Mouse (Mus musculus): ENCODE measurements around the gene Gstm7. TPM values are rescaled to one million over a fixed set of nuclear protein-coding genes. Genes with fewer than 3 reads are reported as not detected.
"Not testable (repeated sequence)": the region's sequence is repeated elsewhere in the genome, so short reads cannot be mapped to it uniquely, and the experiment has no call there.

Gstm7 gene
- total RNA-seq, 2 experiments from 2014 or later, result 17.3 to 19.7 TPM

DNA sequence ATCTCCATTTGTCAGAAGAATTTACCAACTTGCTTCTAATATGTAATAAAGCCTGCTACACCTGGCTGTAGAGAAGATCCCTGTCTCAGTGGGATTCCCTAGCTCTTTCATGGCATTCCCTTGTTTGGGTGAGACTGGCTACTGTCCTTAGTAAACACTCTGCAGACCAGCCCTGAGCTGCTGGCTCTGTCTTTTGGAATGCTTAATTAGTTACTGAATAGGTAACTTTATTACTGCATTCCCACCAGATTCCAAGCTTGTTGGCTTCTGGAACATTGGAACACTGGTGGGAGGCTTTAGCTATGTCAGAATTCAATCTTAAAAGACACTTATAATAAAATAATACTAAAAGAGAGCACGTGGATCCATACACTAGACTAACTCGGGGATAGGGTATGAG lies 42.4 kb downstream of the Gstm7 start:
- intact Hi-C loops (cut with DNase I); DNase-seq: not testable (repeated sequence)

DNA sequence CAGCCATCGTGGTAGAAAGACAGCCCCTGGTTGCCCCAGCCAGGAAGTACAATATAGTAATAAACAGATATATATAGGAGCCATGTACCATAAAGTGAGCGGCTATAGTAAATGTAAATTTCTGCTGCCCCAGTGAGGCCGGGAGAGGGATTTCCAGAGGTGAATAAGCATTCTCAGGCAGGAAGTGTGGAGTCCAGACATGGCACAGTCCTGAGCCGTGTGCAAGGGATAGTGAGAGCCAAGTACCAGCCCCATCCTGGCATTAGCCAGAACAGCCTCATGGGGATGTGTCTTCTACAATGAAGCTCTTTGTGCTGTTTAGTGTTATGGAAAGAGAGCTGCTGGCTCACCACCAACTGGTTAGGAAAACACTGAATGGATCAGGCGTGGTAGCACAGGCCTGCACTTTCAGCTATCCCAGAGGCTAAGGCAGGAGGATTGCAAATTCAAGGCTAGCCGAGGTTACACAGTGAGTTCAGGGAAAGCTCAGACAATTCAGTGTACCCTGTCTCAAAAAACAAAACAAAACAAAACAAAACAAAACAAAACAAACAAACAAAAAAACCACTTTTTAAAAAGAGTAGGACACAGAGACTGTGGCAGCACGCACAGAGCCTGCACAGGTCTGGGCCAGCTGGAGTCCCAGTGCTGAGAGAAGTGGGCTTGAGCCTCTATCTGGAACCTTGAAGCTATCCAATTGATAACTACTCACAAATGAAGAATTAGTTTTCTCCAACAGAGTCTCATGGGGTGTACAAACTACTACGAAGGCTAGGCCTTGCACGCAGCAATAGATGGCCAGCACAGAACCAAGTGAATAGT lies 43.7 kb downstream of the Gstm7 start:
- intact Hi-C loops (cut with DNase I), result no loop called here
- peak; percentile 51 to 59 for DNase-seq

DNA sequence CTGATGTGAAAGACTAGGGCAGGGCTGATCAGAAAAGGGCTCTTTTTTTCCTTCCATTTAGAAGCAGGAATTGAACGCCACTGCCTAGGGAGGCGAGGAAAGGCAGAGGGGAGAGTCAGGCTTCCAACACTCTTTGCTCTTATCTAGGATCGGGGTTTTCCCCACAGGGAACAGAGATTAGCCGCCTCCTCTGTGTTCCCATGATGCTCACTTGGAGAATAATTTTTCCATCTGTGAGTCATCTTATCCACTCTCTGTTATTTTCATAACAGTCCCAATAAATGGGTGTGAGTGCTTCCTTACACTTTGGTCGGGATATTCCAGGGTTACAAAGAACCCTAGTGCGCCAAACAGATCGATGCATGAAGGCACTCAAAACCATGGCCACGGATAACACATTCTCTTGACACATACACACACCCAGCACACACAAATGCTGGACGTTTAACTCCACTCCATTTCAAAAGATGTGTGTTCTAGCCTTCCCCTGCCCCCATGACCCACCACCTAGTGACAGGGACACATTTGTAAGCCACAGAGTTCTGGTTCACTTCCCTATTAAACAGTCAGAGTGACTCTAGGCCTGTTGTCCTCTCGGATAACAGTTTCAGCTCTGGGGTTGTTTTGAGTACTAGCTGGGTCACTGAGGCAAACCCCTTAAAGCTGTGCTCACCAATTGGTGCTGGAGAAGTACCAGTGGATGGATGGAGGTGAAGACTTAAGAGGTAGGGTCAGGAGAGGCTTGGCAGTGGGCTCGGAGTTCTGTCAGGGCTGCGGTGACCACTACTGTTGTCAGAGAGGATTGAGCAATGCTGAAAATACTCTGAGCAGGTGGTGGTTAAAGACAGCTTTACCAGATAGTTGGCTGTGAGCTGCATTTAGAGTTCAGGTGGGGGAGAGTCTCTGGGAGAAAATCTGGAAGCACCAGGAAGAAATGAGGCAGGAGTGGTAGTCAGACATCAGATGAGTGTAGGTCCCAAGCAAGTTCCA lies 53.6 kb downstream of the Gstm7 start:
- DNase-seq, result no peak
- intact Hi-C loops (cut with DNase I), result no loop called here

DNA sequence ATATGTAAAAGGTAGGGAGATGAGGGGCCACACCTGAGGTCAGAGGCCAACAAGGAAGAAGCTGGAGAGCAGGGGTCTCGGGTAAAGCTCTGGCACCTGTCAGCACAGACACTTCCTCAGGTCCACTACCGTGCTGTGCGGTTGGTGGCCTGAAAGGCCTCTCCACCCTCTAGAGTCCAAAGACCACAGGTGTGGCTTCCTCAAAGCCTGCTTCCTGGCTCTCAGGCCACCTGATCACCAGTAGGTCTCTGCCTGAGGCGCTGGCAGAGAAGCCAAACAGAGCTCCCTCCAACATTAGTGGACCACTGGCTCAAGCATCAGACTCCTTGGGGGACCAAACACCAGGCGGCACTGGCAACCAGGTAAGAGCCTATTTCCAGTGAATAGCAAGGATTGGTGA lies 54.6 kb downstream of the Gstm7 start, which contains the start of gene Eps8l3:
Gene Eps8l3 (plus strand): TSS at position 225 of the 400 bp plus-strand sequence.
- no peak for DNase-seq
- intact Hi-C loops (cut with DNase I), result no loop called here

Other genes starting within 250 kb of the Gstm7 start
- 100 to 1,000 TPM in 1 of 2 experiments, 10 to 100 TPM in 1; 88.7 to 104 TPM for gene Ahcyl1, start 235.3 kb downstream of the Gstm7 start, total RNA-seq (2021)
- gene Csf1, start 171.3 kb downstream of the Gstm7 start, total RNA-seq (2021), result 10 to 100 TPM; 25.5 to 29.0 TPM
- not detected for gene Eps8l3, start 54.6 kb downstream of the Gstm7 start, total RNA-seq (2021)
- gene Gstm5, start 36.0 kb downstream of the Gstm7 start, total RNA-seq (2021), result 10 to 100 TPM; 50.7 to 50.8 TPM
- gene Gstm6, start 11.9 kb upstream of the Gstm7 start, total RNA-seq (2021), result 1 to 10 TPM in 1 of 2 experiments, under 1 TPM in 1; 0.87 to 1.4 TPM
- not detected for gene Gstm3, start 37.5 kb upstream of the Gstm7 start, total RNA-seq (2021)
- gene Gstm2, start 54.6 kb upstream of the Gstm7 start, total RNA-seq (2021), result 10 to 100 TPM; 44.3 to 45.6 TPM
- 10 to 100 TPM; 61.4 to 76.3 TPM for gene Gstm1, start 86.2 kb upstream of the Gstm7 start, total RNA-seq (2021)
- gene Gstm4, start 113.1 kb upstream of the Gstm7 start, total RNA-seq (2021), result 10 to 100 TPM; 11.1 to 13.3 TPM
- gene Ampd2, start 154.8 kb upstream of the Gstm7 start, total RNA-seq (2021), result 10 to 100 TPM; 12.2 to 14.7 TPM
- gene Gnat2, start 161.0 kb upstream of the Gstm7 start, total RNA-seq (2021), result under 1 TPM in 1 of 2 experiments, not detected in 1; 0.38 TPM
- gene Gnai3, start 214.3 kb upstream of the Gstm7 start, total RNA-seq (2021), result 10 to 100 TPM; 35.1 to 37.9 TPM
- not detected for gene Gpr61, start 223.1 kb upstream of the Gstm7 start, total RNA-seq (2021)